Mouse (Mus musculus) left cerebral cortex, adult 18-20 months (tissue): Measurements from ENCODE around the gene Ireb2. TPM values are rescaled to one million over a fixed set of nuclear protein-coding genes. Genes with fewer than 3 reads are reported as not detected.
"Not testable (repeated sequence)": the region's sequence is repeated elsewhere in the genome, so short reads cannot be mapped to it uniquely, and the experiment has no call there.

ENCODE experiments used
- DNase-seq, 2 experiments: peaks; one replicate each; pipeline ENCODE4 v3.0.0; 2021 to 2022; ENCODE audit warnings: low spot score in 2 of 2, mixed read lengths in 1 of 2
- long read RNA-seq, 2 experiments: library from polyadenylated mRNA; stranded (forward); transcript quantifications; one replicate each; pipeline ENCODE4 v2.0.0; 2021
- total RNA-seq, 2 experiments: library from RNA; stranded (reverse); gene quantifications; 2 replicates each; pipeline ENCODE4 v1.2.3; 2021

Gene Ireb2
- 10 to 100 TPM; 48.4 to 53.5 TPM for total RNA-seq
- long read RNA-seq, experiment 1, full-length matches to known transcripts = 2 of 11 reads
- long read RNA-seq, experiment 1, partial matches to known transcripts = 6 of 11 reads
- long read RNA-seq, experiment 1, other reads (novel, unspliced or antisense) = 3 of 11 reads
- long read RNA-seq, experiment 2, full-length matches to known transcripts = 2 of 7 reads
- long read RNA-seq, experiment 2, partial matches to known transcripts = 4 of 7 reads
- long read RNA-seq, experiment 2, other reads (novel, unspliced or antisense) = 1 of 7 reads

- peak; percentile 99 for DNase-seq
Observed at GRCm38 (mm10) chr9:54863363-54864281, at the start of gene Ireb2. Gene Ireb2, plus strand, starts transcription at chr9:54863789.

- DNase-seq = no peak
Observed at GRCm38 (mm10) chr9:54816508-54817201, 46.9 kb upstream of the Ireb2 start.

GRCm38 (mm10) chr9:54821442-54822100, 42.0 kb upstream of the Ireb2 start:
- peak; percentile 25 to 28 for DNase-seq

- no peak for DNase-seq
Observed at GRCm38 (mm10) chr9:54829760-54830159, 33.8 kb upstream of the Ireb2 start.

- DNase-seq = peak; percentile 49 to 58
Observed at GRCm38 (mm10) chr9:54830624-54831023, 33.0 kb upstream of the Ireb2 start.

GRCm38 (mm10) chr9:54833831-54834230, 29.8 kb upstream of the Ireb2 start:
- no peak for DNase-seq

- not testable (repeated sequence) for DNase-seq
Observed at GRCm38 (mm10) chr9:54835951-54836717, 27.5 kb upstream of the Ireb2 start.

- DNase-seq = no peak
Observed at GRCm38 (mm10) chr9:54837835-54838234, 25.8 kb upstream of the Ireb2 start.

GRCm38 (mm10) chr9:54840145-54840544, 23.4 kb upstream of the Ireb2 start:
- no peak for DNase-seq

- DNase-seq = no peak
Observed at GRCm38 (mm10) chr9:54842311-54842710, 21.3 kb upstream of the Ireb2 start.

- no peak for DNase-seq
Observed at GRCm38 (mm10) chr9:54843887-54844286, 19.7 kb upstream of the Ireb2 start.

GRCm38 (mm10) chr9:54844556-54845176, 18.9 kb upstream of the Ireb2 start:
- no peak for DNase-seq

GRCm38 (mm10) chr9:54848203-54848602, 15.4 kb upstream of the Ireb2 start:
- no peak for DNase-seq

GRCm38 (mm10) chr9:54853036-54853435, 10.6 kb upstream of the Ireb2 start:
- DNase-seq = not testable (repeated sequence)

- no peak for DNase-seq
Observed at GRCm38 (mm10) chr9:54853619-54854018, 10.0 kb upstream of the Ireb2 start.

- no peak for DNase-seq
Observed at GRCm38 (mm10) chr9:54855638-54856037, 8.0 kb upstream of the Ireb2 start.

GRCm38 (mm10) chr9:54856121-54856520, 7.5 kb upstream of the Ireb2 start:
- no peak for DNase-seq

GRCm38 (mm10) chr9:54857474-54857873, 6.1 kb upstream of the Ireb2 start:
- DNase-seq = no peak

GRCm38 (mm10) chr9:54860526-54860925, 3.1 kb upstream of the Ireb2 start:
- DNase-seq = no peak

- DNase-seq = peak in 1 of 2 experiments; percentile 4
Observed at GRCm38 (mm10) chr9:54878759-54879158, 15.2 kb downstream of the Ireb2 start.
